9 mouse cellular contexts compared by ENCODE assay signal in the genomic region with DNA sequence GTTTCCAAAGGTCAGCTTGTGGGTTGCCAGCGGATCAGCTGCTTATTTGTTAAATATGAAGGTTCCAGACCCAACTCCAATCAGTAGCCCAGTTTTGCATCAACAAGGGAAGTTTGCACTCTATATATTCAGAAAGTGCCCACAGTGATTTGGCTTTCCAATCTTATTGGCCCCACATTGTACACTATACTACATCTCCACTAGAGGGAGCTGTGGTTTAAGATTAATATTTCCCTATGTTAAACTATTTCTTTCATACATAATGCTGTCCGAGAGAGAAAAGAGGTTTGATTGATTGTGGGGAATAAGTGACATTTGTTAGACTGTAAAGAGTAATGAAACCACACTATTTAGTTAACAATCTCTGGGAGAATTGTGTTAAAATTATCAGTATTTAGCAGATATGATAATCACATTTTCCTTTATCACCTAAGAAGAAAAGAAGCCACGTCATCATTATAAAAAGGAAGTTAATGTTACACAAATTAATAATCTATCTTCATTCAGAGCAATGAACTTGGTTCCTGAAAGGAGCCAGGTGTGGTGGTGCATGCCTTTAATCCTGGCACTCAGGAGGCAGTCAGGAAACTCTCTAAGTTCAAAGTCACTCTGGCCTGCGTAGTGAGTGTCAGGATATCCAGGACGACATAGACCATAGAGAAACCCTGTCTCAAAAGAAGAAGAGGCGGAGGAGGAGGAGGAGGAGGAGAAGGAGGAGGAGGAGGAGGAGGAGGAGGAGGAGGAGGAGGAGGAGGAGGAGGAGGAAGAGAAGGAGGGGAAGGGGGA. TPM values are rescaled to one million over a fixed set of nuclear protein-coding genes. Genes with fewer than 3 reads are reported as not detected.
DNase-seq lines count a peak whose midpoint lies in the region; TF ChIP-seq lines count a peak whose summit lies in the region.
"Had no signal": no experiment of that assay in that cellular context is flagged by ENCODE, and none has a peak within 500 bp of the region (broad histone marks: within the 10 kb centered on the region; RNA-seq: fewer than 3 reads in every experiment).

No protein-coding gene starts in this region.

- peak; percentile 10 for DNase-seq in kidney, postnatal 14 days
- no peak for DNase-seq in kidney, postnatal 10 days
- peak; percentile 8 for DNase-seq in c-Kit-negative CD71-positive TER-119-positive erythroid progenitor cells, embryonic 14.5 days (ENCODE audit: low read depth, low spot score)
- DNase-seq in large intestine, adult 2 months (ENCODE audit: low read depth, low spot score) = peak; percentile 38
- no peak for DNase-seq in testis, postnatal 14 days (ENCODE audit: low spot score)
- no peak for DNase-seq in left cerebral cortex, adult 11 months (ENCODE audit: low spot score)
- no peak for DNase-seq in urinary bladder, postnatal 25 days (ENCODE audit: low spot score)

- H3K27me3 ChIP-seq in E14TG2a.4 (ENCODE audit: insufficient read depth, low read length) = no peaks in the 10 kb centered on the region
- H3K27me3 ChIP-seq: lung, embryonic 15.5 days had no signal

- H3K4me3 ChIP-seq in E14TG2a.4 (replicated peaks; ENCODE audit: low read length) = no peak overlapping the region
- H3K4me3 ChIP-seq: lung, embryonic 15.5 days had no signal

- peak; percentile 81 for TF ChIP-seq CTCF in E14TG2a.4 (conservative IDR thresholded peaks at IDR 0.05; ENCODE audit: low read length)

- WGBS in large intestine, adult 2 months = 49% methylated on average over 5 of the region's 6 CpGs

- H3K4me1 ChIP-seq in E14TG2a.4 (replicated peaks; ENCODE audit: low read depth, low read length) = no peaks in the 10 kb centered on the region
- H3K4me1 ChIP-seq: lung, embryonic 15.5 days had no signal

- H3K36me3 ChIP-seq in E14TG2a.4 (ENCODE audit: insufficient read depth, low read length) = no peaks in the 10 kb centered on the region
- H3K36me3 ChIP-seq: lung, embryonic 15.5 days had no signal

- H3K9me3 ChIP-seq in E14TG2a.4 (ENCODE audit: low read length) = no peaks in the 10 kb centered on the region
- H3K9me3 ChIP-seq: lung, embryonic 15.5 days had no signal

RNA-seq across cellular contexts. Expression of a gene that starts 44.8 kb away (rescaled TPM):
- 9.2 and 13.4 TPM in 2 replicates for polyA plus RNA-seq in large intestine, adult 2 months (2012; rRNA removed)

RNA-seq across cellular contexts. Expression of a gene that starts 51.4 kb away (rescaled TPM):
- 45.1 and 66.4 TPM in 2 replicates for polyA plus RNA-seq in large intestine, adult 2 months (2012; rRNA removed)

Comparison
In these comparisons a context has a peak if more than half of its experiments do, and no peak if none do; other contexts are left out.
1. DNase-seq: peak in kidney, postnatal 14 days (single experiment), c-Kit-negative CD71-positive TER-119-positive erythroid progenitor cells, embryonic 14.5 days (single experiment) and large intestine, adult 2 months (single experiment); none in kidney, postnatal 10 days (single experiment), testis, postnatal 14 days (single experiment), left cerebral cortex, adult 11 months (single experiment) and urinary bladder, postnatal 25 days (single experiment).